Mouse (Mus musculus): ENCODE results near the gene Slc39a9. TPM values are rescaled to one million over a fixed set of nuclear protein-coding genes. Genes with fewer than 3 reads are reported as not detected.

Gene Slc39a9
- 10.6 and 12.8 TPM in 2 replicates for polyA plus RNA-seq (2012)

DNA sequence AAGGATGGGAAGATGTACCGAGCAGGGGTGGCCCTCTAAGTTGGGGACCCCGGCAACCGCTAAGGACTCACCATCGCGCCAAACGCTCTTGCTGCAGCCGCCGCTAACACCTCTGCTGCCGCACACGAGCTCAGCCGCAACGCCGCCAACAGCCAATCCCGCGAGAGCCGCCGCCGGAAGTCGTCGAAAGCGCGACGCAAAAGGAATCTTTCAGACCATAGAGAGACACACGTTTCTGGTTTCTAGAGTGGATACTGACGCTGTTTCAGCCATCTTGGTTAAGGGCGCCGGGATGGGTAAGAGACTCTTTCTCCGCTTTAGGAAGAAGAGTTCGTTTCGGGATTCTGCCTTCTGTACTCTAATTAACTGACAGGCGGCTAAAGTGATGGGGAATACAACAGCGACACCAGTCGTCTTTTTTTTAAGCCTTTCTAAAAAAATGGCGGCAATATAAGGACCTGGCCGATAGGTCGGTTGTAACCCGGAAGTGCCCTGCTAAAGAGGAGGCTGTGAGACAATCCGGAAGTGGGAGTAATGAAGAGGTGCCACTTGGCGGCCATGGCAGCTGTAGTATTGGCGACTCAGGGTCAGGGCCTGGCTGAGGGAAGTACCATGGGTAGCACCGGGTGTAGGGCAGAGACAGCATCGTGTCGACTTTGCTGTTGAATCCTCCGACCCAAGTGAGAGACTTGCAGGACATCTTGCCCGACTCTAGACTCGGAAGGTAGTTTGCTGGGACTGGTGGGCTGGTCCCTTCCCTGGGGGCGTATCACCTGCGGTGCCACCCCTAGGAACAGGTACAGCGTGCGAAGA, at the start of gene Slc39a9, which contains the start of gene Erh:
Slc39a9 (plus strand) TSS at position 191 of the 813 bp plus-strand sequence.
Erh (minus strand) TSS at position 649 of the 813 bp plus-strand sequence.

GRCm38 (mm10) chr12:80692269-80692972, 48.7 kb downstream of the Slc39a9 start, which contains the start of gene Plekhd1:
Plekhd1 (plus strand) TSS chr12:80692591.

Other genes starting within 250 kb of the Slc39a9 start
- gene Dcaf5, start 207.3 kb upstream of the Slc39a9 start, polyA plus RNA-seq (2012) = 14.3 and 17.2 TPM in 2 replicates
- 3.9 and 5.8 TPM in 2 replicates for gene Exd2, start 180.8 kb upstream of the Slc39a9 start, polyA plus RNA-seq (2012)
- gene Galnt16, start 125.6 kb upstream of the Slc39a9 start, polyA plus RNA-seq (2012) = not detected in 2 replicates
- 28.5 and 34.4 TPM in 2 replicates for gene Erh, start 458 bp downstream of the Slc39a9 start, polyA plus RNA-seq (2012)
- gene Plekhd1, start 48.7 kb downstream of the Slc39a9 start, polyA plus RNA-seq (2012) = 0.11 TPM in 1 of 2 replicates, not detected in the other
- gene Ccdc177, start 116.8 kb downstream of the Slc39a9 start, polyA plus RNA-seq (2012) = 0.02 TPM in 1 of 2 replicates, not detected in the other
- gene Susd6, start 146.6 kb downstream of the Slc39a9 start, polyA plus RNA-seq (2012) = 13.5 and 14.2 TPM in 2 replicates